Mouse (Mus musculus) heart, postnatal 0 days (tissue): ENCODE data around the gene Slc23a2. TPM values are rescaled to one million over a fixed set of nuclear protein-coding genes. Genes with fewer than 3 reads are reported as not detected.

Experiments used
- ATAC-seq: fragments of 200-750 bp; cut with Nextera tagmentation; 2 replicates; pipeline ENCODE4 v1.8.0; 2017; ENCODE audit warnings: low read depth, moderate number of reproducible peaks, moderate library complexity; ENCODE audit not compliant: insufficient read depth
- DNase-seq: peaks from one replicate; pipeline ENCODE4 v3.0.0-alpha.2; 2016; ENCODE audit warnings: low spot score
- H3K27ac ChIP-seq: fragments of 300-500 bp; sonication (generic); 2 replicates; pipeline ENCODE4 v1.5.1; 2014; ENCODE audit warnings: low read depth, mild to moderate bottlenecking
- H3K27me3 ChIP-seq: fragments of 300-500 bp; sonication (generic); 2 replicates; pipeline ENCODE4 v1.6.1; 2014; ENCODE audit warnings: low read length, mixed read lengths; ENCODE audit not compliant: control insufficient read depth, insufficient read depth
- H3K36me3 ChIP-seq: fragments of 300-500 bp; sonication (generic); replicated peaks from 2 replicates; pipeline ENCODE4 v1.6.1; 2014; ENCODE audit warnings: low read length, mixed read lengths; ENCODE audit not compliant: control insufficient read depth, insufficient read depth
- H3K4me1 ChIP-seq: fragments of 300-500 bp; sonication (generic); 2 replicates; pipeline ENCODE4 v1.6.1; 2014; ENCODE audit warnings: antibody characterized with exemption; ENCODE audit not compliant: control insufficient read depth, insufficient read depth
- H3K4me2 ChIP-seq: fragments of 300-500 bp; sonication (generic); 2 replicates; pipeline ENCODE4 v1.6.1; 2014; ENCODE audit warnings: low read depth, mild to moderate bottlenecking, low read length, moderate library complexity
- H3K4me3 ChIP-seq: fragments of 300-500 bp; sonication (generic); 2 replicates; pipeline ENCODE4 v1.5.1; 2014; ENCODE audit warnings: low read depth, low read length
- H3K9ac ChIP-seq: fragments of 300-500 bp; sonication (generic); replicated peaks from 2 replicates; pipeline ENCODE4 v1.6.1; 2014; ENCODE audit warnings: low read depth, low read length, mixed read lengths
- H3K9me3 ChIP-seq: fragments of 300-500 bp; sonication (generic); replicated peaks from 2 replicates; pipeline ENCODE4 v1.6.1; 2016; ENCODE audit warnings: low read length; ENCODE audit not compliant: control insufficient read depth
- CTCF ChIP-seq: IDR thresholded peaks from 2 replicates; pipeline ENCODE4 v1.5.1; 2016; ENCODE audit warnings: antibody characterized with exemption, control low read depth, low read depth
- EP300 ChIP-seq: IDR thresholded peaks from 2 replicates; pipeline ENCODE4 v1.6.1; 2016; ENCODE audit warnings: antibody characterized with exemption, low read depth
- WGBS: fragments of 180-500 bp; shearing (Covaris S2); extraction: QIAGEN DNeasy Blood & Tissue Kit; methylation state at CpG from one replicate; pipeline ENCODE4 v1.1.7; 2014; 5-methylcytosine and 5-hydroxymethylcytosine counted together
- polyA plus RNA-seq: library from polyadenylated mRNA; unstranded; fragments of >200 nt; fragmentation: Nextera tagmentation; extraction: Ambion mirVana; gene quantifications from 2 replicates; pipeline ENCODE4 v1.2.1, GENCODE M21; 2015
- total RNA-seq: library from RNA; depleted of rRNA; stranded (reverse); fragments of >200 nt; gene quantifications from 2 replicates; pipeline ENCODE4 v1.2.3, GENCODE M21; 2014; ENCODE audit warnings: low replicate concordance; rRNA removed

The Slc23a2 gene
- total RNA-seq = 13.9 and 19.2 TPM in 2 replicates
- polyA plus RNA-seq = 7.8 and 8.6 TPM in 2 replicates

DNA sequence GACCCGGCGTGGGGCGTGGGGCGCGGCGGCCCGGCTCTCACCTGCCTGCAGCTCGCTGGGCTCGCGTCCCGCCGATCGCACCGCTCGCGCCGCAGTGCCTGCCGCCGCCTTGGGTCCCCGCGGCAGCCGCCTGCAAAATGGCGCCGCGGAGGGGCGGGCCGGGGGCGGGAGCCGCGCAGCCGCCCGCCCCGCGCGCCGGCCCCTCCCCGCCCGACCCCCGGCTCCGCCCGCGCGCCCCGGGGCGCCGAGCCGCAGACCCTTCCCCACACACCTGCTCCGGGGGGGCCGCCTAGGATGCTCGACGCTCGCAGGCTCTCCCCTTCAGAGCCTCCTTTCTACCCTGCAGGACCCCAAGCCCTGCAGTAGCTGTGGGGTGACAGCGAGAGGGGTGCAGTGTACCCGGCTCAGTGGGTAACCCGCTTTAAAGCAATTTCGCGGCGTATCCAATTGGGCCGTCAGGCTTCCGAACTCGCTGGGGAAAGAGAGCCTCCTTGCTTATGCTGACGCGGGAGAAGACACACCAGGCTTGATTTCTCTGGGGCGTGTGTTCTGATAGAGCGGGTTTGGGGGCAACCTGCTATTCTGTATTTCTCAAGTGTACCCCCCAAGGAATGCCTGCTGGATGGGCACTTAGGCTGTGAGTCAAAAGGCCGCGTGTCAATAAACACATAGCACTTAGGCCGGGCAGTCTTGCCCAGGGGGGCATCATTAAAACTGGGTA, at the start of gene Slc23a2:
Slc23a2 (minus strand) TSS at position 138 of the 721 bp plus-strand sequence.
- WGBS = under 1% methylated on average over 51 of the region's 68 CpGs
- TF ChIP-seq CTCF = no peak
- TF ChIP-seq EP300 = no peak
- Histone ChIP-seq H3K4me2 (peak within 1 kb of the TSS; percentile 76), H3K27me3 (0 out of 2 replicates have a peak, but pooled peaks cover 6% of the 10 kb centered on the region), H3K9me3 (no peaks in the 10 kb centered on the region), H3K9ac (peak within 1 kb of the TSS; percentile 87), H3K4me3 (peak within 1 kb of the TSS; percentile 92), H3K4me1 (0 out of 2 replicates have a peak, but pooled peaks cover 5% of the 10 kb centered on the region), H3K36me3 (no peaks in the 10 kb centered on the region), H3K27ac (peak within 1 kb of the TSS; percentile 49)
- DNase-seq (peak; percentile 13), ATAC-seq (peak; percentile 84)

DNA sequence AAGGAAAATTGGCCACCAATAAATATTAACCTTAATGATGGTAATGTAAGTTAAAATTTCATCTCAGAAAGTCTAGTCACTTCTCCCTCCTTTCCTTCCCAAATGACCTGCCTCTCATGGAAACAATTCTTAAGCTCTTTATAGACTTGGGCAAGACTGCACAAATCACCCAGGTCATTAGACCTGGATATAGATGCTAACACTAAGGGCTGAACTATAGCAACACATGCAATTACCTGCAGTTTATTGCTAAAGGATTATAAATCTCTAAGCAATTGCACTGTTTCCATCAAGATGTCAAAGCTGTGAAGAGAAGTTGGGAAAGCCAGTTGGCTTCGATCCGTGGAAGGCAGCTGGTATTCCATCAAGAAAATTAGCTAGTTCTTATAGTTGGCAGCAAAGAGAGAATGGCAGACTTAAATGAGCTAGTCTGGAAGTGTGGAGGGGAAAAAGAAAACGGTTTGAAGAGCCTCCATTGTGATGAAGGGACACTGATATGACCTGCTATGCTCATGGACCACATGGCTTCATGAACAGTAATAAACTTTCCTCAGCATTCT, 45.8 kb upstream of the Slc23a2 start:
- Histone ChIP-seq H3K9me3 (no peaks in the 10 kb centered on the region), H3K36me3 (no peaks in the 10 kb centered on the region), H3K4me1 (no peaks in the 10 kb centered on the region), H3K27ac (no peak overlapping the region), H3K27me3 (no peaks in the 10 kb centered on the region), H3K4me3 (no peak overlapping the region), H3K9ac (no peak overlapping the region), H3K4me2 (no peak overlapping the region)
- no peak for DNase-seq
- ATAC-seq = no peak
- WGBS = 75% methylated on average over 3 of the region's 3 CpGs
- TF ChIP-seq CTCF (no peak), EP300 (no peak)

DNA sequence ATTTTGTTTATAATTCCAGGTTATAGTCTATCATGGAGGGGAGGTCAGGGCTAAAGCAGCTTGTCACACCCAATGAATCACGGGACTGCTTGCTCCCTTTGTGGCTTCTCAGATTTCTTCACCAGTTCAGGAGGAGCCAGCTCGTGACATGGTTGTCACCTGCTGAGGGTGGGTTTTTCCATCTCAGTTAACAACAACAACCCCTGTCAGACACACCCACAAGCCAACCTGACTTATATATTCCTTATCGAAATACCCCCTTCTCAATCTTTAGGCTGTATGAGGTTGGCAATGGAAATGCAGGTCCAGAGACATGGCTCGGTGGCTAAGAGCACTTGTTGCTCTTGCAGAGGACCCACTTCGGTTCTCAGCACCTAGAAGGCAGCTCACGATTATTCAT, 39.0 kb upstream of the Slc23a2 start:
- Histone ChIP-seq H3K9ac (no peak overlapping the region), H3K4me3 (no peak overlapping the region), H3K27me3 (no peaks in the 10 kb centered on the region), H3K27ac (no peak overlapping the region), H3K36me3 (no peaks in the 10 kb centered on the region), H3K4me2 (no peak overlapping the region), H3K9me3 (no peaks in the 10 kb centered on the region), H3K4me1 (no peaks in the 10 kb centered on the region)
- ATAC-seq (no peak), DNase-seq (no peak)
- no peak for TF ChIP-seq CTCF
- 70% methylated on average over 6 of the region's 6 CpGs for WGBS

DNA sequence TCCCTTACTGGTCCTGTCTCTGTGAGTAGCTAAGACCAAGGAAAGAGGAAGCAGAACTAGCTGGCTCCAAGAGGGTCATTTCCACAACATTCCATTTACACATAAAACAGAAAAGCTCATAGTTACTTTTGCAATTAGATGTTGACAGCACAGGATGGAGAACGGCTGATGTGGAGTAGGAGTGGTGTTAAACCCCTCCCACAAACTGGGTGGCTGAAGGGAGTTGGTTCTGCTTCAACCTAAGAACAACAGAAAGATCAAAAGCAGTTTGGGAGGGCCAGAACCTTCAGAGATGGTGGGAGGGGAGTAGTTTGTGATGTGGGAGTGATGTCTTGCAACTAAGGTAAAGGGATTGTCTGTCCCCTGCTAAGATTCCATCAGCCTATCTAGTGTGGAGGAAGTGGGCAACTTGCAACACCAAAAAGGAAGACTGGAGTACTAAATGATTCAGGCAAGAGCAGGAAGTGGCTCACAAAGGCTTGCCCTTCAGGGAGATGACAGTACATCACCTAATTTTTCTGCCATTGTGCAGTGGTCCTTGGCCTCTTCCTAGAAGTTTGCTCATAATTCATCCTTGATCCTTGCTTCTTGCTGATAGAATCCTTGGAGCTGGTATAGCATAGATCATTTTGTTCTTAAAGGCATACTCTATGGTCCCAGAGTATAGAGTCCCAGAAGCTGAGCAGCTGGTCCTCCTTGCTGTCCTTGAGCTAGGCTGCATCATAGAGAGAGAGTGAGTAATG, 35.7 kb upstream of the Slc23a2 start:
- TF ChIP-seq CTCF (no peak), EP300 (no peak)
- no peaks in the 10 kb centered on the region for H3K4me1 ChIP-seq
- H3K27me3 ChIP-seq = no peaks in the 10 kb centered on the region
- no peak overlapping the region for H3K4me3 ChIP-seq
- H3K27ac ChIP-seq = no peak overlapping the region
- no peak overlapping the region for H3K4me2 ChIP-seq
- H3K9ac ChIP-seq = no peak overlapping the region
- H3K36me3 ChIP-seq = no peaks in the 10 kb centered on the region
- WGBS = 28% methylated on average over 1 of the region's 1 CpGs
- DNase-seq (no peak), ATAC-seq (no peak)
- no peaks in the 10 kb centered on the region for H3K9me3 ChIP-seq

DNA sequence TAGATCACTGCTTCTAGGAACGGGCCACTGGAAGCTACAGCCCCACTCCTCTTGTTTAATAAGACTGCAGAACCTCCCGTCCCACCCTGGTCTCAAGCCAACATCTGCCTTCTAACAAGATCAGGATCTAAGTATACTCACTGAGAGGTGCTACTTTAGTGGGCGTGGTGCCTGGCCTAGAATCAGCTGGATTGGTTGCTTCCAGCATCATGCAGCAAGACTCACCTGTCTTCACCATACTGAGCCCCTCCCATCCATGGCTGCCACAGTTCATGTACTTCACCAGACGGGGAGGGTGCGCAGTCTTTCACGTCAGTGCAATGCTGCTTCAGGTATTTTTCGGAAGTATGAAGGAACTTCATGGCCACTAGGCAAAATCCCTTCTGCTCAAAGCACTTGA, 34.5 kb upstream of the Slc23a2 start:
- no peaks in the 10 kb centered on the region for H3K27me3 ChIP-seq
- H3K9ac ChIP-seq = no peak overlapping the region
- DNase-seq = no peak
- no peaks in the 10 kb centered on the region for H3K4me1 ChIP-seq
- ATAC-seq = no peak
- TF ChIP-seq CTCF (no peak), EP300 (no peak)
- no peak overlapping the region for H3K4me2 ChIP-seq
- no peaks in the 10 kb centered on the region for H3K36me3 ChIP-seq
- no peak overlapping the region for H3K27ac ChIP-seq
- H3K4me3 ChIP-seq = no peak overlapping the region
- no peaks in the 10 kb centered on the region for H3K9me3 ChIP-seq
- 81% methylated on average over 7 of the region's 7 CpGs for WGBS
